In the genomic region with DNA sequence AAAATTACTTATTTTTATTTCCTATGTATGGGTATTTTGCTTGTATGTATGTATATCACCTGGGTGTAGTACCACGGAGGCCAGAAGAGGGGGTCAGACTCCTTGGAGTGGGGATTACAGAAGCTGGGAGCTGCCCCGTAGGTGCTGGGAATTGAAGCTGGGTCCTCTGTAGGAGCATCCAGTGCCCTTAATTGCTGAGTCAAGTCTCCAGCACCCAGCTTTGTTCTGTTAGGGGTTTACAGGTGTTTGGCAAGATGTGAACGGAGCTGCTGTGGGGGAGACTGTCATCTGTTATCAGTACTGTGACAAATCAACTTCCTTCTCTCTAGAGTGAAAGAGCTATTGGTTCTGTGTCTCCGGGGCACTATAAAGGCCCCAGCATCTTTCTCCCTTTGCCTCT, we compare ENCODE assay signal across 17 mouse cellular contexts.
DNase-seq lines count a peak whose midpoint lies in the region; ATAC-seq and TF ChIP-seq lines count a peak whose summit lies in the region.
"Had no signal": no experiment of that assay in that cellular context is flagged by ENCODE, and none has a peak within 500 bp of the region (broad histone marks: within the 10 kb centered on the region; RNA-seq: fewer than 3 reads in every experiment).

No protein-coding gene starts in this region.

- peak; percentile 80 for DNase-seq in MEL (ENCODE audit: low read depth, low spot score)
- peak; percentile 48 for DNase-seq in thymus, postnatal 0 days (ENCODE audit: low spot score)
- DNase-seq in c-Kit-positive CD71-positive TER-119-positive erythroid progenitor cells, embryonic 14.5 days (ENCODE audit: low spot score): no peak
- DNase-seq: adrenal gland, adult 2 months; cerebellum, adult 8-10 months; heart, postnatal 14 days; kidney, postnatal 36 days; right cerebral cortex, postnatal 25 days had no signal

- no peaks in the 10 kb centered on the region for H3K36me3 ChIP-seq in kidney, embryonic 15.5 days
- H3K36me3 ChIP-seq in kidney, embryonic 16.5 days (ENCODE audit: insufficient read depth, low read length): no peaks in the 10 kb centered on the region
- peaks cover 0 to 24% of the 10 kb centered on the region in 2 experiments; a peak in 2 of 4 replicates for H3K36me3 ChIP-seq in MEL (ENCODE audit: control insufficient read depth in 1 of 2, insufficient read depth in 2 of 2, low read length in 2 of 2)
- H3K36me3 ChIP-seq: limb, embryonic 13.5 days; midbrain, embryonic 13.5 days had no signal

- WGBS in kidney, embryonic 15.5 days: 74% methylated on average over 4 of the region's 4 CpGs
- WGBS in kidney, embryonic 16.5 days: 62% methylated on average over 4 of the region's 4 CpGs

- H3K9ac ChIP-seq in kidney, embryonic 15.5 days: no peak overlapping the region
- no peak overlapping the region for H3K9ac ChIP-seq in kidney, embryonic 16.5 days (replicated peaks; ENCODE audit: low read length)
- no peak overlapping the region for H3K9ac ChIP-seq in MEL (ENCODE audit: control insufficient read depth, low read depth, low read length, poor library complexity, severe bottlenecking)
- H3K9ac ChIP-seq: limb, embryonic 13.5 days; midbrain, embryonic 13.5 days had no signal

- ATAC-seq in kidney, embryonic 15.5 days (replicated peaks; ENCODE audit: low FRiP score): no peak
- ATAC-seq in kidney, embryonic 16.5 days (ENCODE audit: low FRiP score, low TSS enrichment): no peak
- peak; percentile 55 for ATAC-seq in common myeloid progenitor, adult 5-6 weeks (replicated peaks; ENCODE audit: low read depth, poor library complexity, severe bottlenecking)
- ATAC-seq in activated CD4-positive, CD25-positive, alpha-beta regulatory T cell, adult 4 months: no peak
- ATAC-seq: forebrain, embryonic 16.5 days; midbrain, embryonic 13.5 days had no signal

- no peaks in the 10 kb centered on the region for H3K9me3 ChIP-seq in kidney, embryonic 15.5 days (replicated peaks)
- peaks cover 2% of the 10 kb centered on the region; the same call in 1 of the 2 replicates for H3K9me3 ChIP-seq in kidney, embryonic 16.5 days (ENCODE audit: low read length)
- H3K9me3 ChIP-seq in MEL (replicated peaks; ENCODE audit: insufficient read depth, low read length): no peaks in the 10 kb centered on the region
- H3K9me3 ChIP-seq: limb, embryonic 13.5 days; midbrain, embryonic 13.5 days had no signal

- TF ChIP-seq RAD21 in MEL (IDR thresholded peaks at IDR 0.05; ENCODE audit: low read depth, low read length): peak; percentile 32

- no peak for TF ChIP-seq POLR2A in MEL (IDR thresholded peaks at IDR 0.05; ENCODE audit: control insufficient read depth in 1 of 2, insufficient read depth in 1 of 2, low read depth in 1 of 2, low read length in 2 of 2, poor library complexity in 1 of 2)

- H3K27ac ChIP-seq in kidney, embryonic 15.5 days: peak overlapping the region; percentile 94
- H3K27ac ChIP-seq in kidney, embryonic 16.5 days (ENCODE audit: low read length): no peak overlapping the region; the same call in 1 of the 2 replicates
- H3K27ac ChIP-seq in MEL (ENCODE audit: control insufficient read depth, low read depth, low read length): no peak overlapping the region
- H3K27ac ChIP-seq: limb, embryonic 13.5 days; midbrain, embryonic 13.5 days had no signal

- no peaks in the 10 kb centered on the region for H3K79me2 ChIP-seq in MEL (ENCODE audit: control insufficient read depth, insufficient read depth, low read length, poor library complexity)

- peak; percentile 19 to 36 (median 21); a peak in 3 of 6 replicates for TF ChIP-seq CTCF in MEL (IDR thresholded peaks at IDR 0.05 in 2 of 3, conservative IDR thresholded peaks at IDR 0.05 in 1 of 3; ENCODE audit: control insufficient read depth in 1 of 3, insufficient read depth in 1 of 3, low read depth in 2 of 3, low read length in 3 of 3, poor library complexity in 1 of 3, severe bottlenecking in 1 of 3)

- no peak overlapping the region for H3K4me2 ChIP-seq in kidney, embryonic 15.5 days
- H3K4me2 ChIP-seq in kidney, embryonic 16.5 days (replicated peaks; ENCODE audit: low read depth, low read length): no peak overlapping the region
- H3K4me2 ChIP-seq: midbrain, embryonic 13.5 days had no signal

- no peak overlapping the region for H3K4me3 ChIP-seq in kidney, embryonic 15.5 days (replicated peaks)
- H3K4me3 ChIP-seq in kidney, embryonic 16.5 days (ENCODE audit: low read length): no peak overlapping the region
- H3K4me3 ChIP-seq in MEL (ENCODE audit: control insufficient read depth in 1 of 2, insufficient read depth in 1 of 2, low read depth in 2 of 2, low read length in 2 of 2): peak overlapping the region in 1 of 2 experiments; percentile 22; a peak in 2 of 4 replicates
- H3K4me3 ChIP-seq: limb, embryonic 13.5 days; midbrain, embryonic 13.5 days had no signal

- H3K4me1 ChIP-seq in kidney, embryonic 15.5 days: peaks cover 69% of the 10 kb centered on the region
- peaks cover 43% of the 10 kb centered on the region for H3K4me1 ChIP-seq in kidney, embryonic 16.5 days (ENCODE audit: insufficient read depth, low read length)
- peaks cover 21 to 22% of the 10 kb centered on the region in 2 experiments for H3K4me1 ChIP-seq in MEL (ENCODE audit: control insufficient read depth in 1 of 2, insufficient read depth in 2 of 2, low read length in 2 of 2)

- H3K27me3 ChIP-seq in kidney, embryonic 15.5 days: no peaks in the 10 kb centered on the region
- H3K27me3 ChIP-seq in kidney, embryonic 16.5 days (ENCODE audit: insufficient read depth, low read length): no peaks in the 10 kb centered on the region
- no peaks in the 10 kb centered on the region for H3K27me3 ChIP-seq in MEL (ENCODE audit: control insufficient read depth in 1 of 2, insufficient read depth in 2 of 2, low read length in 2 of 2)
- H3K27me3 ChIP-seq: CH12.LX; limb, embryonic 13.5 days; Patski had no signal

- peak; percentile 71 to 76 for TF ChIP-seq EP300 in MEL (IDR thresholded peaks at IDR 0.05; ENCODE audit: low read depth in 1 of 2, low read length in 2 of 2)

TF ChIP-seq in MEL, 35 proteins besides CTCF, POLR2A, EP300 and RAD21:
- TF ChIP-seq RCOR1 (IDR thresholded peaks at IDR 0.05; ENCODE audit: low read depth, low read length) (peak; percentile 67), ETS1 (IDR thresholded peaks at IDR 0.05; ENCODE audit: low read depth, low read length) (peak; percentile 86), SIN3A (IDR thresholded peaks at IDR 0.05; ENCODE audit: low read length) (no peak; the same call in 1 of the 2 replicates), MAFK (IDR thresholded peaks at IDR 0.05; ENCODE audit: borderline replicate concordance, low read depth, low read length) (peak; percentile 75; the same call in 1 of the 2 replicates), TCF12 (IDR thresholded peaks at IDR 0.05; ENCODE audit: low read depth, low read length) (peak; percentile 58), MXI1 (IDR thresholded peaks at IDR 0.05; ENCODE audit: low read depth, low read length) (peak; percentile 20; the same call in 1 of the 2 replicates), HCFC1 (IDR thresholded peaks at IDR 0.05; ENCODE audit: low read depth, low read length) (no peak), GATA1 (IDR thresholded peaks at IDR 0.05; ENCODE audit: low read depth, low read length) (peak; percentile 79), POLR2AphosphoS2 (IDR thresholded peaks at IDR 0.05; ENCODE audit: low read length) (no peak), BHLHE40 (IDR thresholded peaks at IDR 0.05; ENCODE audit: borderline replicate concordance, low read depth, low read length) (0 out of 2 replicates have a peak, but pooled peaks have one; percentile 22), SMC3 (IDR thresholded peaks at IDR 0.05; ENCODE audit: low read depth, low read length) (peak; percentile 23)
